Mouse (Mus musculus): Measurements from ENCODE around the gene Prlhr. TPM values are rescaled to one million over a fixed set of nuclear protein-coding genes. Genes with fewer than 3 reads are reported as not detected.

The Prlhr gene
- polyA plus RNA-seq (2016; fragmentation: Nextera tagmentation; extraction: Ambion mirVana), result not detected in 2 replicates

- no peaks in the 10 kb centered on the region for H3K9me3 ChIP-seq (replicated peaks)
- WGBS, result 10% methylated on average over 17 of the region's 17 CpGs
- H3K27ac ChIP-seq (ENCODE audit: poor library complexity, severe bottlenecking), result no peak within 1 kb of the TSS
- peak within 1 kb of the TSS; percentile 35 for H3K4me3 ChIP-seq
- H3K36me3 ChIP-seq, result no peaks in the 10 kb centered on the region
- peaks cover 15% of the 10 kb centered on the region for H3K4me1 ChIP-seq (replicated peaks)
- no peak within 1 kb of the TSS for H3K9ac ChIP-seq
- peak within 1 kb of the TSS; percentile 68 for H3K4me2 ChIP-seq
- H3K27me3 ChIP-seq (replicated peaks), result peaks cover 51% of the 10 kb centered on the region
- no peak for ATAC-seq (ENCODE audit: insufficient number of reproducible peaks, low FRiP score)
Observed at GRCm38 (mm10) chr19:60468254-60468762, at the start of gene Prlhr. Gene Prlhr (minus strand): TSS chr19:60468304.

GRCm38 (mm10) chr19:60515064-60515463 lies 47.0 kb upstream of the Prlhr start:
- no peak overlapping the region for H3K4me2 ChIP-seq
- H3K4me3 ChIP-seq, result no peak overlapping the region
- no peaks in the 10 kb centered on the region for H3K4me1 ChIP-seq (replicated peaks)
- 60% methylated on average over 2 of the region's 2 CpGs for WGBS
- ATAC-seq (ENCODE audit: insufficient number of reproducible peaks, low FRiP score), result no peak
- no peaks in the 10 kb centered on the region for H3K36me3 ChIP-seq
- no peak overlapping the region for H3K27ac ChIP-seq (ENCODE audit: poor library complexity, severe bottlenecking)
- H3K9me3 ChIP-seq (replicated peaks), result no peaks in the 10 kb centered on the region
- H3K9ac ChIP-seq, result no peak overlapping the region
- H3K27me3 ChIP-seq (replicated peaks), result 0 out of 2 replicates have a peak, but pooled peaks cover 4% of the 10 kb centered on the region

DNA sequence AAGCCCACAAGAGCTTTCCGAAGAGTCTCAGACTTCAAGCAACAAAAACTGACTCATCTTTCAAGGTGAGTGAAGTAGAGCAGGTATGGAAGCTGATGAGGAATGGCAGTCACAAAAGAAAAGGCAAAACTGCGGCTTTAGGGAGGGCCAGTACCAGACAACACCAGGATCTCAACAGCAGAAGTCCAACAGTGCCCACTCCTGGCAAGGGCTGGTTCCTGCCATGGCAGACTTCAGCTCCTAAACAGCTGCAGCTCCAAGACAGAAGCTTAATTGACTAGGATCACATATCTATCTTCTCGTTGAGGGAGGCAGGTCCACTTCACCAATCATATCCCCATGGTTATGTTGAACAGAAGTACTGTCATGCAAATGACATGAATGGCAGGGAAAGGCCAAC lies 45.3 kb upstream of the Prlhr start:
- Histone ChIP-seq H3K4me1 (replicated peaks) (no peaks in the 10 kb centered on the region), H3K27me3 (replicated peaks) (0 out of 2 replicates have a peak, but pooled peaks cover 4% of the 10 kb centered on the region), H3K36me3 (no peaks in the 10 kb centered on the region), H3K27ac (ENCODE audit: poor library complexity, severe bottlenecking) (no peak overlapping the region), H3K9ac (no peak overlapping the region), H3K4me3 (no peak overlapping the region), H3K4me2 (no peak overlapping the region), H3K9me3 (replicated peaks) (no peaks in the 10 kb centered on the region)
- ATAC-seq (ENCODE audit: insufficient number of reproducible peaks, low FRiP score), result no peak
- WGBS, result 63% methylated on average over 3 of the region's 3 CpGs

DNA sequence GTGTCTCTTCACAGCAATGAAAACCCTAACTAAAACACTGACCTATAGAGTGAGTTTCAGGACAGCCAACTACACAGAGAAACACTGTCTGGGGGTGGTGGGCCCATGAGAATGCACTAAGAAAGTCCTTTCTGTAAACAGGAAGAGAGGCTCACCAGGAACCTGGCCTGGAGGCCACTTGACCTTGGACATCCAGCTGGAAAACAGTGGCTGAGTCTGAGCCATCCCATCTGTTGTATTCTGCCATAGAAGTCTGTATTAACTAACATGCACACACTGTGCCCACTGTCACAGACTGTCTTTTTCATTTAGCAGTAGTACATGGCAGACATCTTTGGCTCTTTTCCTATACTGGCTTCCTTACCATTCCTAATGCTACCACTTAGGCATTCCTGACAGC lies 32.1 kb upstream of the Prlhr start:
- Histone ChIP-seq H3K9ac (no peak overlapping the region), H3K4me3 (no peak overlapping the region), H3K27ac (ENCODE audit: poor library complexity, severe bottlenecking) (no peak overlapping the region), H3K4me1 (replicated peaks) (no peaks in the 10 kb centered on the region), H3K36me3 (no peaks in the 10 kb centered on the region), H3K27me3 (replicated peaks) (no peaks in the 10 kb centered on the region), H3K4me2 (no peak overlapping the region), H3K9me3 (replicated peaks) (no peaks in the 10 kb centered on the region)
- ATAC-seq (ENCODE audit: insufficient number of reproducible peaks, low FRiP score), result no peak

DNA sequence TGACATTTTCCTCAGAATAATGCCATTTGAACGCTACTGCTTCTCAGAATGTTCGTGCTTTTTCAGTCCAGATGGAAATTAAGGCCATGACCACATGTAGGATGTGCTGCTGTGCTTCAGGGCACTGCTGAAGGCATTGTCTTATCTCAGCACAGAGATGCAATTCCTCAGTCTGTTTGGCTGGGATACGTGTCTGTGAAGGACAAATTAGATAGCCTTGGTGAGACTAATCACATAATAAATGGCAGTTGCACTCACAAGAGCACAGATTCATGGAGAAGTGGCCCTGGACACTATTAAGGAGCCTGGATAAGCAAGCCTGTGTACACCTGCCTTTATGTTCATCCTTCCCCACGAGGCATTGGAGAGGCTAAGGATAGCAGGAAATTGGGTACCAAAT lies 29.1 kb upstream of the Prlhr start:
- Histone ChIP-seq H3K4me3 (no peak overlapping the region), H3K27me3 (replicated peaks) (no peaks in the 10 kb centered on the region), H3K4me2 (no peak overlapping the region), H3K27ac (ENCODE audit: poor library complexity, severe bottlenecking) (no peak overlapping the region), H3K9ac (no peak overlapping the region), H3K4me1 (replicated peaks) (no peaks in the 10 kb centered on the region), H3K9me3 (replicated peaks) (no peaks in the 10 kb centered on the region), H3K36me3 (no peaks in the 10 kb centered on the region)
- WGBS, result 67% methylated on average over 4 of the region's 4 CpGs
- no peak for ATAC-seq (ENCODE audit: insufficient number of reproducible peaks, low FRiP score)

GRCm38 (mm10) chr19:60495772-60496171 lies 27.7 kb upstream of the Prlhr start:
- 54% methylated on average over 3 of the region's 3 CpGs for WGBS
- H3K4me3 ChIP-seq, result no peak overlapping the region
- H3K9ac ChIP-seq, result no peak overlapping the region
- no peak overlapping the region for H3K4me2 ChIP-seq
- no peaks in the 10 kb centered on the region for H3K4me1 ChIP-seq (replicated peaks)
- no peaks in the 10 kb centered on the region for H3K9me3 ChIP-seq (replicated peaks)
- H3K27ac ChIP-seq (ENCODE audit: poor library complexity, severe bottlenecking), result no peak overlapping the region
- no peak for ATAC-seq (ENCODE audit: insufficient number of reproducible peaks, low FRiP score)
- H3K36me3 ChIP-seq, result no peaks in the 10 kb centered on the region
- no peaks in the 10 kb centered on the region for H3K27me3 ChIP-seq (replicated peaks)

- H3K36me3 ChIP-seq, result no peaks in the 10 kb centered on the region
- no peak overlapping the region for H3K4me3 ChIP-seq
- WGBS, result 88% methylated on average over 1 of the region's 1 CpGs
- no peak overlapping the region for H3K4me2 ChIP-seq
- no peaks in the 10 kb centered on the region for H3K4me1 ChIP-seq (replicated peaks)
- H3K27ac ChIP-seq (ENCODE audit: poor library complexity, severe bottlenecking), result no peak overlapping the region
- no peak overlapping the region for H3K9ac ChIP-seq
- no peaks in the 10 kb centered on the region for H3K9me3 ChIP-seq (replicated peaks)
- H3K27me3 ChIP-seq (replicated peaks), result no peaks in the 10 kb centered on the region
- ATAC-seq (ENCODE audit: insufficient number of reproducible peaks, low FRiP score), result no peak
Observed at GRCm38 (mm10) chr19:60489566-60489965, 21.5 kb upstream of the Prlhr start.

DNA sequence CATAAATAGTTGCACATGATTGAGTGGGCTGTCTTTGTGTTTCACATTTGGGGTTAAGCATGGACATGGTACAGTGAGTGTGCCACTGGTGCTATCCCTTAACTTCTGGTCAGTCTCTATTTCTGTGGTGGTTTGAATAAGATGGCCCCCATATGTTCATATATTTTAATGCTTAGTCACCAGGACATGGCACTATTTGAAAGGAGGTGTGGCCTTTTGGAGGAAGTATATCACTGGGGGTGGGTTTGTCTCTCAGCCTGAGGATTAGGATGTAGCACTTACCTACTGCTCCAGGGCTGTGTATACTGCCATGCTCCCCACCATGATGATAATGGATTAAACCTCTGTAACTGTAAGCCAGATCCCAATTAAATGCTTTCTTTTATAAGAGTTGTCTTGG lies 17.2 kb upstream of the Prlhr start:
- Histone ChIP-seq H3K27ac (ENCODE audit: poor library complexity, severe bottlenecking) (no peak overlapping the region), H3K36me3 (no peaks in the 10 kb centered on the region), H3K4me1 (replicated peaks) (no peaks in the 10 kb centered on the region), H3K4me3 (no peak overlapping the region), H3K27me3 (replicated peaks) (no peaks in the 10 kb centered on the region), H3K9ac (no peak overlapping the region), H3K9me3 (replicated peaks) (no peaks in the 10 kb centered on the region), H3K4me2 (no peak overlapping the region)
- ATAC-seq (ENCODE audit: insufficient number of reproducible peaks, low FRiP score), result no peak

DNA sequence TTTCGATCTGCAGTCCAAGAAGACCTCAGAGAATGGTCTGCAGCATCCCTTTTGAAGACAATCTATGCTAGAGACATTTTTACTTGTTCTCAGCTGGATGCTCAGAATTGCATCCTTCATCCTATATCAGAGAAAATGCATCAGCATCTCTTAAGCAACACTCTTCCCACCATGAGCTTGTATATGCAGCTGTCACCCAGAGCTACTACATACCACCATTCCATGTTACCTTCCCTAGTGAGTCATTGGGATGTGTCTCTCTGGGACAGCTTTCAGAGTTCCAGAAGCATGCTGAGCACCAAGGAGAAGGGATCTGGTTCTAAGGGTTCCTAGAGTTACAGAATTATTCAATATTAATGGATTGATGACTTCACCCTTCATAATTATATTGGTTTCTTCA lies 10.8 kb upstream of the Prlhr start:
- Histone ChIP-seq H3K36me3 (no peaks in the 10 kb centered on the region), H3K9me3 (replicated peaks) (no peaks in the 10 kb centered on the region), H3K4me2 (no peak overlapping the region), H3K27me3 (replicated peaks) (no peaks in the 10 kb centered on the region), H3K4me1 (replicated peaks) (no peaks in the 10 kb centered on the region), H3K4me3 (no peak overlapping the region), H3K27ac (ENCODE audit: poor library complexity, severe bottlenecking) (no peak overlapping the region), H3K9ac (no peak overlapping the region)
- 44% methylated on average over 1 of the region's 1 CpGs for WGBS
- ATAC-seq (ENCODE audit: insufficient number of reproducible peaks, low FRiP score), result no peak

GRCm38 (mm10) chr19:60477788-60478187 lies 9.7 kb upstream of the Prlhr start:
- no peak overlapping the region for H3K9ac ChIP-seq
- 44% methylated on average over 2 of the region's 2 CpGs for WGBS
- no peak overlapping the region for H3K4me3 ChIP-seq
- no peaks in the 10 kb centered on the region for H3K36me3 ChIP-seq
- no peak for ATAC-seq (ENCODE audit: insufficient number of reproducible peaks, low FRiP score)
- H3K4me1 ChIP-seq (replicated peaks), result no peaks in the 10 kb centered on the region
- no peaks in the 10 kb centered on the region for H3K9me3 ChIP-seq (replicated peaks)
- 0 out of 2 replicates have a peak, but pooled peaks cover 3% of the 10 kb centered on the region for H3K27me3 ChIP-seq (replicated peaks)
- no peak overlapping the region for H3K27ac ChIP-seq (ENCODE audit: poor library complexity, severe bottlenecking)
- H3K4me2 ChIP-seq, result no peak overlapping the region

- WGBS, result under 1% methylated on average over 10 of the region's 10 CpGs
Observed at GRCm38 (mm10) chr19:60468846-60469245, 742 bp upstream of the Prlhr start.

GRCm38 (mm10) chr19:60467588-60468007 lies 506 bp downstream of the Prlhr start:
- ATAC-seq (ENCODE audit: insufficient number of reproducible peaks, low FRiP score), result no peak
- WGBS, result 14% methylated on average over 31 of the region's 31 CpGs
- peaks cover 49% of the 10 kb centered on the region for H3K27me3 ChIP-seq (replicated peaks)

More at GRCm38 (mm10) chr19:60468846-60469245, 742 bp upstream of the Prlhr start:
- Histone ChIP-seq H3K9me3 (replicated peaks) (no peaks in the 10 kb centered on the region), H3K4me3 (no peak overlapping the region), H3K4me2 (no peak overlapping the region), H3K4me1 (replicated peaks) (peaks cover 12% of the 10 kb centered on the region), H3K27me3 (replicated peaks) (peaks cover 52% of the 10 kb centered on the region), H3K27ac (ENCODE audit: poor library complexity, severe bottlenecking) (no peak overlapping the region), H3K36me3 (no peaks in the 10 kb centered on the region), H3K9ac (no peak overlapping the region)
- ATAC-seq (ENCODE audit: insufficient number of reproducible peaks, low FRiP score), result no peak

More at GRCm38 (mm10) chr19:60467588-60468007, 506 bp downstream of the Prlhr start:
- peak overlapping the region; percentile 68 for H3K4me2 ChIP-seq
- H3K4me1 ChIP-seq (replicated peaks), result peaks cover 17% of the 10 kb centered on the region
- no peaks in the 10 kb centered on the region for H3K9me3 ChIP-seq (replicated peaks)
- H3K9ac ChIP-seq, result no peak overlapping the region
- H3K27ac ChIP-seq (ENCODE audit: poor library complexity, severe bottlenecking), result no peak overlapping the region
- no peaks in the 10 kb centered on the region for H3K36me3 ChIP-seq
- peak overlapping the region; percentile 35 for H3K4me3 ChIP-seq

Measured in heart, embryonic 12.5 days (tissue).